Mouse (Mus musculus) G1E (cell line): ENCODE measurements around the gene Gm13271. TPM values are rescaled to one million over a fixed set of nuclear protein-coding genes. Genes with fewer than 3 reads are reported as not detected.

ENCODE experiments used
- ATAC-seq: 2 replicates; pipeline ENCODE4 v1.8.0; 2016; ENCODE audit warnings: mild to moderate bottlenecking; ENCODE audit not compliant: insufficient number of reproducible peaks, poor library complexity, low FRiP score, severe bottlenecking; ENCODE audit errors: extremely low read depth
- DNase-seq: peaks from one replicate; pipeline ENCODE4 v3.0.0; 2012; ENCODE audit warnings: low spot score
- H3K27me3 ChIP-seq: 2 replicates; pipeline ENCODE4 v1.6.1; 2012; ENCODE audit warnings: mild to moderate bottlenecking, low read length, inconsistent platforms; ENCODE audit not compliant: insufficient read depth
- H3K36me3 ChIP-seq: replicated peaks from 2 replicates; pipeline ENCODE3; 2012; ENCODE audit warnings: mild to moderate bottlenecking, inconsistent platforms
- H3K4me1 ChIP-seq: 2 replicates; pipeline ENCODE4 v1.6.1; 2012; ENCODE audit warnings: low read depth, low read length, inconsistent platforms, mixed read lengths; ENCODE audit not compliant: insufficient read depth
- H3K4me3 ChIP-seq: 2 replicates; pipeline ENCODE4 v1.5.1; 2012; ENCODE audit warnings: low read depth, mild to moderate bottlenecking, inconsistent platforms, low read length, moderate library complexity, mixed read lengths
- H3K9me3 ChIP-seq: replicated peaks from 2 replicates; pipeline ENCODE4 v1.6.1; 2012; ENCODE audit warnings: inconsistent platforms
- CTCF ChIP-seq: IDR thresholded peaks from 2 replicates; pipeline ENCODE4 v1.5.1; 2012; ENCODE audit warnings: low read depth, low read length, inconsistent platforms, mixed read lengths
- GATA1 ChIP-seq: IDR thresholded peaks from 2 replicates; pipeline ENCODE4 v1.6.1; 2012; ENCODE audit warnings: borderline replicate concordance, low read length, inconsistent platforms, mixed read lengths
- GATA2 ChIP-seq: IDR thresholded peaks from 2 replicates; pipeline ENCODE4 v1.6.1; 2012; ENCODE audit warnings: low read depth, low read length, inconsistent platforms, borderline replicate concordance
- POLR2AphosphoS5 ChIP-seq: IDR thresholded peaks from 2 replicates; pipeline ENCODE4 v1.6.1; 2012; ENCODE audit warnings: low read depth, low read length, inconsistent platforms; ENCODE audit not compliant: insufficient replicate concordance
- TAL1 ChIP-seq: conservative IDR thresholded peaks from 2 replicates; pipeline ENCODE4 v1.6.1; 2012; ENCODE audit warnings: low read depth, low read length, inconsistent platforms, mixed read lengths
- polyA plus RNA-seq: library from polyadenylated mRNA; stranded (reverse); fragments of >175 nt; gene quantifications from 2 replicates; pipeline ENCODE4 v1.2.3, GENCODE M21; 2012
- total RNA-seq, 2 experiments: library from RNA; stranded (forward) in 1 of 2; stranded (reverse) in 1 of 2; fragments of 200-1000 nt in 1 of 2; fragments of >200 nt in 1 of 2; fragmentation: Nextera tagmentation in 1 of 2; gene quantifications; 2 replicates each; pipeline ENCODE4 v1.2.3; 2014 to 2017

Gm13271 gene
- total and polyA plus RNA-seq, 3 experiments: not detected

DNA sequence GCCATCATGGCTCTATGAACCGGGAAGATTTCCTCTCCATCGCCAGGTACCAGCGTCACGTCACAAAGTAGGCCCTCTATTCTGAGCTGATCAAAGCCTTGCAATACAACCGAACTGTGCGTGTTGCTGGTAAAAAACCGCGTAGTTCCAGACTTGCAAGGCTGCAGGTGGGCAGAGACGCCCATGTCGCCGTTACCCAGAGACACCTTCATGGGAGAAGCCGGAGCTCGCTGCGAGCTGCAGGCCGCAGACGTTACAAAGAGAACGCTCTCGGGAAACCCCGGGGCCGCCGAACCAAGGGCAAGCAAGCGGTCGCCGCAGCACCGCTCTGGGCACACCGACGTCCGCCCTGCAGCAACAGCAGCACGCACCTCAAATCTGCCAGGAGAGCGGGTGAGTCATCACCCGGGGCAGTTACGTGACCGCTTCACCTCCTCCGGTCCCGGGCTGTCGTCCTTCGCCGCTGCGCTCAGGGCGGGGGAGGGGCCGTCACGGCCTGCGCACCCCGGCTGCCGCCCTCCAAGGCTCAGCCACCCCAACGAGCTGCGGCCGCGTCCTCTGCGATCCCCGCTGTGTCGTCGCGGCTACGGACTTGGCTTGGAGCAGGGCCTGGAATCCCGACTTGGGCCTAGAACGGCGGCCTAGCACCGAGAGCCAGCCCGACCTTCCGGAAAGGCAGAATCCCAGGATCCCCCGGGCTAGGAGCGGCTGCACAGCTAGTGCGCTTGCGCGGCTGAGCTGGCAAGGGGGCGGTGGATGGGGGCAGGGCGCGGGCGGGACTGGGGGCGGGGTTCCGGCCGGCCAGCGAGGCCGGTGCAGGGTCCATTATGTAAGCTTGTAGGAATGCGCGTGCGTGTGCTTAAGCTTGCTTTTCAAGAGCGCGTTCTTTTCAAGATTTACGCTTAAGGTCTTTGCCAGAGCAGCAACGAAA lies 32.6 kb upstream of the Gm13271 start, which contains the start of the genes Gm26566 and Klhl9:
Gene Gm26566 (plus strand): TSS at position 15 of the 931 bp plus-strand sequence.
Gene Klhl9 (minus strand): TSS at position 675 of the 931 bp plus-strand sequence.
- DNase-seq: peak; percentile 95
- Histone ChIP-seq H3K4me1 (peaks cover 29% of the 10 kb centered on the region), H3K4me3 (peak within 1 kb of the TSS; percentile 97), H3K36me3 (peaks cover 23% of the 10 kb centered on the region), H3K27me3 (no peaks in the 10 kb centered on the region), H3K9me3 (no peaks in the 10 kb centered on the region)
- peak; percentile 73 for ATAC-seq
- TF ChIP-seq GATA1: no peak
- no peak for TF ChIP-seq CTCF
- TF ChIP-seq TAL1: no peak
- TF ChIP-seq GATA2: no peak

DNA sequence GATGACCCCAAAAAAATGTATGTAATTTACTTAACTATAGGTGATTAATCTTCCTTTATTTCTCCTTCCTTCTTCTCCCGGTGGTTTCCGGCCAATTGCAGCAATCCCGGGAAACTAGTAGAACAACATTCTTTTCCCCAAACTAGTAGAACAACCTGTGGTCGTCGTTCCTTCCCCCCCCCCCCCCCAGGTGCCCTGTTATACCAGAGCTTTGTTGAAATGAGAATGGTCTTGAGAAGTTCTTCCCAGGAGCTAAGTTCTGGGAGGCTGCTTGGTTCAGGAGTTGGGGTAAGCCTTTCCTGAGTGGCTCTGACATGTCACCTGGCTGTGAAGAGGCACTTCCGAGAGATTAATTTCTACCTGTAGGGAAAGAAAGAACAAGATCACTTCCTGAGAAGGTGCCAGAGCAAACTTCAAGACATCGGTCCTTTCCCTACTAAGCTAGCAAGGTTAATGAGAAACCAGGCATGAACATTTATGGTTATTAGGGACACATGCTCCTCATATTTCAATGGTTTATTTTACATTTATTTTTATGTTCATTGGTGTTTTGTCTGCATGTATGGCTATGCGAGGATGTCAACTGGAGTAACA lies 31.1 kb upstream of the Gm13271 start:
- no peak overlapping the region for H3K4me3 ChIP-seq
- H3K36me3 ChIP-seq: peaks cover 16% of the 10 kb centered on the region
- TF ChIP-seq GATA1: no peak
- TF ChIP-seq TAL1: no peak
- TF ChIP-seq CTCF: no peak
- DNase-seq: no peak
- H3K4me1 ChIP-seq: peaks cover 23% of the 10 kb centered on the region
- no peak for ATAC-seq
- H3K9me3 ChIP-seq: no peaks in the 10 kb centered on the region
- 0 out of 2 replicates have a peak, but pooled peaks cover 4% of the 10 kb centered on the region for H3K27me3 ChIP-seq

DNA sequence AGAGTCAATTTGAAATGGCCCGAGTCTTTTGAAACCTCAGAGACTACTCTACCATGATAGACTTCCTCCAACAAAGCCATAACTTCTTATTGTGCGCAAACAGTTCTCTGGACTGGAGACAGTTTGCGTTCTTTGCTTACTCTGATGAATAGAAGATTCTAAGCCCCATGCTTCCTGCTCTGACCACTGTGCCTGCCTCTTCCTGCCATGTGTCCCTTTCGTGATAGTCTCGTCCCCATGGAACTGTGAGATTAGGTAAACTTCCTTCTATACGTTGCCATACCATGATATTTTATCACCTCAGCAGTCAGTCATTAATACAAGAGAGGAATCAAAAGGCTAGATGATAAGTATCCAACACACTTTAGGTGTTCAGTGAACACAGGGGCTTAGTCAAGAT lies 27.9 kb upstream of the Gm13271 start:
- Histone ChIP-seq H3K4me3 (no peak overlapping the region), H3K36me3 (no peaks in the 10 kb centered on the region), H3K27me3 (0 out of 2 replicates have a peak, but pooled peaks cover 4% of the 10 kb centered on the region), H3K9me3 (no peaks in the 10 kb centered on the region), H3K4me1 (peaks cover 5% of the 10 kb centered on the region)
- ATAC-seq (no peak), DNase-seq (no peak)
- TF ChIP-seq GATA2 (no peak), POLR2AphosphoS5 (no peak), CTCF (no peak), GATA1 (no peak), TAL1 (no peak)

DNA sequence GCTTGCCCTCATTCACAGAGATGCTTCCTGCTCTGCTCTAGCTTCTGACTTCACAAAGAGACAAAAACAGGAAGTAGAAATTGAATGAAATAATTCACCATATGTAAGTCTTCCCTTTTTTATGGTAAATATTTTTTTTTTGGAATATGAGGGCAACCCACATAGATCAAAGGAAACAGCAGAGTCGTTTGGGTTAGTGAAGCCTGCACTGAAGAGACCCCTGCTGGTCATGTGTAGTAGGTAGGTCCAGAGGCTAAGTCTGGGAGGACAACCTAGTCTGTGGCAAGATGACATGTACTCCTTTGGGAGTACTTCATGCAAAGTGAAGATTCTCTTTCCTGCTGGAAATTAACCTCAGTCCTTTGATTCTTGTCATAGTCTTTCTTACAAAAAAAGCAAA lies 27.3 kb upstream of the Gm13271 start:
- peaks cover 5% of the 10 kb centered on the region for H3K4me1 ChIP-seq
- DNase-seq (no peak), ATAC-seq (no peak; the same call in 1 of the 2 replicates)
- H3K27me3 ChIP-seq: 0 out of 2 replicates have a peak, but pooled peaks cover 4% of the 10 kb centered on the region
- no peaks in the 10 kb centered on the region for H3K9me3 ChIP-seq
- H3K36me3 ChIP-seq: no peaks in the 10 kb centered on the region
- H3K4me3 ChIP-seq: no peak overlapping the region
- no peak for TF ChIP-seq POLR2AphosphoS5
- TF ChIP-seq CTCF: no peak
- no peak for TF ChIP-seq GATA1
- TF ChIP-seq TAL1: no peak
- no peak for TF ChIP-seq GATA2

DNA sequence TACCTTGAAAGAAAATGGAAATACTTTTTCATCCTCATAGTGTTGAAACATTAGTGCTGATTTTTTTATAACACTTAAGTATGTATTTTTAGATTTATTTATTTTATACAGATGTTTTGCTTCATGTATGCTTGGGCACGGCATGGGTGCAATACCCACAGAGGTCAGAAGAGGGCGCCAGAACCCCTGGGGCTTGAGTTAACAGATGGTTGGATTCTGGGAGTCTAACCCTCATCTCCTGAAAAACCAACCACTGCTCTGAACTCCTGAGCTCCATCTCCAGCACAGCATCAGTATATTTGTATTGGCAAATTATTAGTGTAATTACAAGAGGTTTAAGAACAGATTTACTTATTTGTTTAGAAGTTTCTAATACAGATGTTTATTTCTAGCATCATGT lies 16.2 kb upstream of the Gm13271 start:
- Histone ChIP-seq H3K4me3 (no peak overlapping the region), H3K9me3 (no peaks in the 10 kb centered on the region), H3K4me1 (no peaks in the 10 kb centered on the region; the same call in 1 of the 2 replicates), H3K36me3 (no peaks in the 10 kb centered on the region), H3K27me3 (0 out of 2 replicates have a peak, but pooled peaks cover 3% of the 10 kb centered on the region)
- TF ChIP-seq GATA2 (no peak), POLR2AphosphoS5 (no peak), TAL1 (no peak), CTCF (peak; percentile 77)
- DNase-seq: no peak
- no peak for ATAC-seq

DNA sequence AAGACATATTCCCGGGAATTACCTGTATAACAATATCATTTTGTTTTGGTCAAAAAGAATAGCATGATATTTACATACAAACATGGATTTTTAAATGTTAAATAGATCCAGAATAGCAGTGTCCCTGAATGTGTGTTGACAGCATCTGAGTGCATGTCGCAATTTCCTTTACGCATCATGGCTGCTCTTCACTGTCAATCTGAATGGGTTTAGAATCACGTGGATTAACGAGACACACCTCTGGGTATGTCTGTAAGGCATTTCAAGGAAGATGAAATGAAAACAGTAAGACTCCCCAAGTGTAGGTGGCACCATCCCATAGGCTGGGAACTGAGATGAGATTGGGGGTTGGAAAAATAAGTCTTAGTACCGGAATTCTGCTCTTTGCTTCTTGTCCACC lies 15.6 kb upstream of the Gm13271 start:
- Histone ChIP-seq H3K4me3 (no peak overlapping the region), H3K36me3 (no peaks in the 10 kb centered on the region), H3K9me3 (no peaks in the 10 kb centered on the region), H3K4me1 (no peaks in the 10 kb centered on the region; the same call in 1 of the 2 replicates), H3K27me3 (0 out of 2 replicates have a peak, but pooled peaks cover 3% of the 10 kb centered on the region)
- DNase-seq (no peak), ATAC-seq (no peak)
- TF ChIP-seq GATA1 (no peak), GATA2 (no peak)

DNA sequence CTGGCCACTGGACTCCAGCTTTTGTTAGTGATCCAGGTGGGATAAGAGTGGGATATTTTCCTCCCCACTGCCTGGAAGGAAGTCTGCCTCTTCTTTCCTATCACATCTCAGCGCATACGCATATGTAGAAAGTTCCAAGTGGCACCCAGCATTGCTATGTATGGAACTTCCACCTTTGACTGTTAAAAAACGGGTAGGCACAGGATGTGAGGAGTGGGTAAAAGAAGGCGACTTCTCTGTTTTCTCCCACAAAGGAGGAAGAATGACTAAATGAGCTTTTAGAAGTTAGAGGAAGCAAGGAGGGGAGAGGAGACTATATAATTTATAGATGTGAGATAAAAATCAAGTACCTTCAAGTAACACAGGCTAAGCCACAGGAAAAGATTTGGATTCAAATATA lies 13.2 kb upstream of the Gm13271 start:
- H3K27me3 ChIP-seq: peaks cover 6% of the 10 kb centered on the region; the same call in 1 of the 2 replicates
- TF ChIP-seq GATA1 (no peak), CTCF (no peak), GATA2 (no peak), TAL1 (no peak), POLR2AphosphoS5 (no peak)
- H3K9me3 ChIP-seq: no peaks in the 10 kb centered on the region
- no peaks in the 10 kb centered on the region for H3K36me3 ChIP-seq
- no peak overlapping the region for H3K4me3 ChIP-seq
- DNase-seq (no peak), ATAC-seq (no peak)
- no peaks in the 10 kb centered on the region; the same call in 1 of the 2 replicates for H3K4me1 ChIP-seq
